Mouse (Mus musculus) gastrocnemius, adult 2 months (tissue): ENCODE data around the gene Taar7d. TPM values are rescaled to one million over a fixed set of nuclear protein-coding genes. Genes with fewer than 3 reads are reported as not detected.

Experiments used
- DNase-seq: peaks from one replicate; pipeline ENCODE4 v3.0.0; 2022
- H3K27ac ChIP-seq: fragments of 200-600 bp; 2 replicates; pipeline ENCODE4 v1.8.1; 2022; ENCODE audit warnings: mild to moderate bottlenecking
- H3K4me3 ChIP-seq: fragments of 200-600 bp; 2 replicates; pipeline ENCODE4 v1.8.1; 2022; ENCODE audit warnings: mild to moderate bottlenecking, moderate library complexity
- CTCF ChIP-seq: fragments of 200-600 bp; IDR thresholded peaks from 2 replicates; pipeline ENCODE4 v1.8.1; 2022; ENCODE audit warnings: antibody characterized with exemption, mild to moderate bottlenecking, moderate library complexity
- intact Hi-C: fragments of 180-260 bp; cut with DNase I; formaldehyde crosslinking; loops from one replicate; pipeline ENCODE4 v1.15.1; 2025
- long read RNA-seq, 2 experiments: library from polyadenylated mRNA; stranded (forward); transcript quantifications; one replicate each; pipeline ENCODE4 v2.0.0; 2021
- total RNA-seq, 2 experiments: library from RNA; stranded (reverse); gene quantifications; 2 replicates each; pipeline ENCODE4 v1.2.3; 2021

The Taar7d gene
- not detected for total RNA-seq
- long read RNA-seq, experiment 1: 0 reads
- long read RNA-seq, experiment 2: 0 reads

- no peak within 1 kb of the TSS for H3K27ac ChIP-seq
- no peak for TF ChIP-seq CTCF
- H3K4me3 ChIP-seq: no peak within 1 kb of the TSS
- DNase-seq: no peak
- intact Hi-C loops: no loop called here
Measured at GRCm38 (mm10) chr10:24026922-24027321, at the start of gene Taar7d. Taar7d (plus strand) TSS chr10:24027222.

GRCm38 (mm10) chr10:23977958-23978357 lies 49.1 kb upstream of the Taar7d start:
- intact Hi-C loops: loop anchor here (5.0 kb wide), 1 partner anchor 154 kb away; no protein-coding TSS in a partner anchor
- Histone ChIP-seq H3K4me3 (no peak overlapping the region), H3K27ac (no peak overlapping the region)
- no peak for DNase-seq
- no peak for TF ChIP-seq CTCF

GRCm38 (mm10) chr10:23978901-23979705 lies 47.9 kb upstream of the Taar7d start:
- H3K4me3 ChIP-seq: no peak overlapping the region
- intact Hi-C loops: loop anchor here (1.0 to 5.0 kb wide), 2 partner anchors 132 to 153 kb away; no protein-coding TSS in a partner anchor
- no peak overlapping the region for H3K27ac ChIP-seq
- peak; percentile 68 for DNase-seq
- TF ChIP-seq CTCF: peak; percentile 58

- H3K4me3 ChIP-seq: no peak within 1 kb of the TSS
- TF ChIP-seq CTCF: no peak
- H3K27ac ChIP-seq: no peak within 1 kb of the TSS
- intact Hi-C loops: no loop called here
- DNase-seq: no peak
Measured at GRCm38 (mm10) chr10:23985546-23985945, 41.5 kb upstream of the Taar7d start, which contains the start of gene Taar6. Taar6 (minus strand) TSS chr10:23985646.

DNA sequence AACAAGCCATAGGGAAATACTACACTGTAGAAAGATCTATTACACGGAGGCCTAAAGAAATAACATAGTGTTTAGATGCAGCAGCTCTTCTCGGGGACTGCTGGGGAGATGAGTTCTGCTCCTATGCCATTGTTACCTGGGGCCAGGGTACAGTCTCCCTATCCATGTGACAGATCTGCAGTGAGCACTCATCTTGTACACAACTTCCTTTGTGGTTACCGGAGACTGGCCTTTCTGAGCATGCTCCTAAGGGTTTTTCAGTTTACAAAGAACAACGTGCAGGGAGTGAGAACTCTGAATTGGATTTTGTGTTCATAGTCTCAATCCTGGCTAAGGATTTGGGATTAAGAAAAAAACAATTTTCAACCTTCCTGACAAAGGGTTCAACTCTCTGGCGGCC lies 40.6 kb upstream of the Taar7d start:
- intact Hi-C loops: no loop called here
- no peak for TF ChIP-seq CTCF
- Histone ChIP-seq H3K27ac (no peak overlapping the region), H3K4me3 (no peak overlapping the region)
- no peak for DNase-seq

GRCm38 (mm10) chr10:23993381-23993780 lies 33.6 kb upstream of the Taar7d start, which contains the start of gene Taar7a:
Taar7a (minus strand) TSS chr10:23993481.
- no peak for TF ChIP-seq CTCF
- Histone ChIP-seq H3K4me3 (no peak within 1 kb of the TSS), H3K27ac (no peak within 1 kb of the TSS)
- no peak for DNase-seq
- intact Hi-C loops: no loop called here

DNA sequence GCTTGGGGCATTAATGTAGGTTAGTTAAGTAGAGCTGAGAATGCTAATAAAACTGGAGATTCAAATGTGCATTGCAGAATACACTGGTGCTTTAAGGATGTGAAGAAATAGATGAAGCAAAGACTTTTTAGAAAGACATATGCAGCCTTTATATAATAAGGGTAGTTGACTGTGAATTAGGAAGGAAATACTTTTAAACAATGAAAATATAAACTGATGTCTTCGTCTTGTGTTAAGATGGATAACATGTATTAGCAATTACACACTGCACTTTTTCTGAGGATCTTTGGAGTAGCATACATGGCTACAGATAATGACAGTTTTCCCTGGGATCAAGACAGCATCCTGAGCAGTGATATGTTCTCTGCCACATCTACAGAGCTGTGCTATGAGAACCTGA lies 27.4 kb upstream of the Taar7d start, which contains the start of gene Taar7b:
TSS of gene Taar7b (plus strand) at position 301 of the 400 bp plus-strand sequence.
- TF ChIP-seq CTCF: no peak
- no peak for DNase-seq
- Histone ChIP-seq H3K4me3 (no peak within 1 kb of the TSS), H3K27ac (no peak within 1 kb of the TSS)
- intact Hi-C loops: no loop called here

DNA sequence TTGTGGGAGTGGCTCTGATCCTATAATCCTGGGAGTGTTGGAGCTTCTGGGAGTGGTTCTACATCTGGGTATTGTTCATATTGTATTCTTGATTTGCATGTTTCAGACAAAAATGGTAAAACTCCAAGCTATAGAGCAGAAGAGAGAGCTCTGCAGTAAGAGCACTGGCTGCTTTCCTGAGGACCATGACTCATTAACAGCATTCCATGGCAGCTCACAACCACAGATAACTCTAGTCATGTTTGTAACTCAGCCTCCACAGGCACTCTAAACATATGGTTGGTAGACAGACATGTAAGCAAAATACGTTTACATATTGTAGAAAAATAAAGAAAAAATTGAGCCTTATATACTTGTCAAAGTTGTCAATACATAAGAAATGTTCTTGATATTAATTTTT lies 20.6 kb upstream of the Taar7d start:
- Histone ChIP-seq H3K4me3 (no peak overlapping the region), H3K27ac (no peak overlapping the region)
- intact Hi-C loops: no loop called here
- DNase-seq: no peak
- no peak for TF ChIP-seq CTCF

GRCm38 (mm10) chr10:24007034-24007433 lies 20.0 kb upstream of the Taar7d start:
- no peak overlapping the region for H3K4me3 ChIP-seq
- no peak for TF ChIP-seq CTCF
- H3K27ac ChIP-seq: no peak overlapping the region
- intact Hi-C loops: no loop called here
- no peak for DNase-seq

DNA sequence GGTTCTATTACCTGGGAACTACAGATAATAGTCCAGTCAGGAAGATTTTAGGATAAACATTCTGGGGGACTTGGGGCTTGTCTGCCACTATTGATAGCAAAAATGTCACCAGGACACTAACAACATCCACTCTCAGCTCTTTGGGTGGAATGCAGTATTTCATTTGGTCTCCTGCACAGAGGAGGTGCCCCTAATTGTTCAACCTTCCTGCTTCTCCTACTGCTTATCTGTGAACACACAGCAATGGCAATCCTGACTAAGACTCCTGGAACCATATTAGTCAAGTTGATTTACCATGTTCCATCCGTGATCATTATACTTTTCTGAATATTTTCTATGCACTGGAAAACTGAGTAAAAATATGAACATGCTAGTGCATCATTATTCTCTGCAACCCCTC lies 18.9 kb upstream of the Taar7d start:
- no peak for TF ChIP-seq CTCF
- Histone ChIP-seq H3K4me3 (no peak overlapping the region), H3K27ac (no peak overlapping the region)
- no peak for DNase-seq
- intact Hi-C loops: no loop called here

GRCm38 (mm10) chr10:24031347-24031746 lies 4.3 kb downstream of the Taar7d start:
- no peak for TF ChIP-seq CTCF
- DNase-seq: no peak
- intact Hi-C loops: no loop called here
- Histone ChIP-seq H3K27ac (no peak overlapping the region), H3K4me3 (no peak overlapping the region)

GRCm38 (mm10) chr10:24037314-24037713 lies 10.3 kb downstream of the Taar7d start, which contains the start of gene Taar7e:
Taar7e (plus strand) TSS chr10:24037614.
- no peak for TF ChIP-seq CTCF
- Histone ChIP-seq H3K4me3 (no peak within 1 kb of the TSS), H3K27ac (no peak within 1 kb of the TSS)
- intact Hi-C loops: no loop called here
- no peak for DNase-seq

DNA sequence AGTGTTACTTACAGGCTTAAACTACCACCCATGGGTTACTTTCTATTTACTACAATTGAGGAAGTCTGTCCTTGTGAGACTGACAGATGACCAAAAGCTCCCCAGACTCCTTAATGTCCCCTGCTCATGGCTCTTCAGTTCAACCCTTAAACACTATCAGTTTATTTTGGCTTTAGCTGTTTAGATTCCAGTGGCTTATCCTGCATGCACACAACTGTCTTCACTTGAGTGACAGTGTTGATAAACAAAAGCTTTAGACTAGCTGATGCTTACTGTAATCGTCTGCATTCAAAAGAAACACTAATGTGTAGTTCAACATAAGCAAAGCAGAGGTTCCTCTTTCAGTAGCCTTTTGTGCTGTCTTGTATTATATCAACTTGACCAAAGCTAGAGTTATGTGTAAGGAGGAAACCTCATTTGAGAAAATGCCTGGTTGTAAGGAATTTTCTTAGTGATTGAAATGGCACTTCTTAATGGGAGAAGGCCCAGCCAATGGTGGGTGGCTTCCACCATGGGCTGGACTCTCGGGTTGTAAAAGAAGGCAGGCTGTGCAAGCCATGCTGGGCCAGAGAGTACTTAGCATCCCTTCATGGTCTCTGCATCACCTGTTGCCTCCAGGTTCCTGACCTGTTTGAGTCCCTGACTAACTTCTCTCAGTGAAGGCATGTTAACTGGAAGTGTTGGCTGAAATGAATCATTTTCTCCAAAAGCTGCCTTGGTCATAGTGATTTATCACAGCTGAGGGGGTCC lies 13.3 kb downstream of the Taar7d start:
- H3K4me3 ChIP-seq: no peak overlapping the region
- H3K27ac ChIP-seq: no peak overlapping the region
- intact Hi-C loops: no loop called here
- no peak for DNase-seq
- no peak for TF ChIP-seq CTCF
